Mouse (Mus musculus): ENCODE results near the gene Tmem270. TPM values are rescaled to one million over a fixed set of nuclear protein-coding genes. Genes with fewer than 3 reads are reported as not detected.

Gene Tmem270
- polyA plus RNA-seq (2017; shearing (Covaris generic)): not detected

GRCm38 (mm10) chr5:134906633-134907032 is at the start of gene Tmem270:
Gene Tmem270, minus strand, starts transcription at chr5:134906733.

GRCm38 (mm10) chr5:134946857-134947255 is 40.3 kb upstream of the Tmem270 start, which contains the start of gene Cldn4:
Gene Cldn4, minus strand, starts transcription at chr5:134946934.

GRCm38 (mm10) chr5:134932179-134932902 is 25.8 kb upstream of the Tmem270 start, which contains the start of gene Mettl27:
Gene Mettl27, plus strand, starts transcription at chr5:134932368.

GRCm38 (mm10) chr5:134915311-134915710 is 8.8 kb upstream of the Tmem270 start, which contains the start of gene Cldn13:
Gene Cldn13, minus strand, starts transcription at chr5:134915526.

Other genes starting within 250 kb of the Tmem270 start
- gene Limk1, start 218.1 kb downstream of the Tmem270 start, polyA plus RNA-seq (2017; shearing (Covaris generic)): 15.2 TPM
- not detected for gene Eln, start 159.4 kb downstream of the Tmem270 start, polyA plus RNA-seq (2017; shearing (Covaris generic))
- gene Cldn13, start 8.8 kb upstream of the Tmem270 start, polyA plus RNA-seq (2017; shearing (Covaris generic)): 0.28 TPM
- 10.1 TPM for gene Mettl27, start 25.6 kb upstream of the Tmem270 start, polyA plus RNA-seq (2017; shearing (Covaris generic))
- gene Cldn4, start 40.2 kb upstream of the Tmem270 start, polyA plus RNA-seq (2017; shearing (Covaris generic)): not detected
- not detected for gene Cldn3, start 79.5 kb upstream of the Tmem270 start, polyA plus RNA-seq (2017; shearing (Covaris generic))
- gene Abhd11, start 102.4 kb upstream of the Tmem270 start, polyA plus RNA-seq (2017; shearing (Covaris generic)): 73.7 TPM
- 16.7 TPM for gene Stx1a, start 116.7 kb upstream of the Tmem270 start, polyA plus RNA-seq (2017; shearing (Covaris generic))
- gene Dnajc30, start 157.5 kb upstream of the Tmem270 start, polyA plus RNA-seq (2017; shearing (Covaris generic)): 24.3 TPM
- 114 TPM for gene Bud23, start 158.2 kb upstream of the Tmem270 start, polyA plus RNA-seq (2017; shearing (Covaris generic))
- not detected for gene Vps37d, start 171.5 kb upstream of the Tmem270 start, polyA plus RNA-seq (2017; shearing (Covaris generic))
- gene Mlxipl, start 183.2 kb upstream of the Tmem270 start, polyA plus RNA-seq (2017; shearing (Covaris generic)): 0.32 TPM
- gene Tbl2, start 242.9 kb upstream of the Tmem270 start, polyA plus RNA-seq (2017; shearing (Covaris generic)): 22.6 TPM